Mouse (Mus musculus) ovary, postnatal 14 days (tissue): ENCODE measurements at regions not wholly inside any gene's neighbourhood (a gene's known extent, or its start where the extent isn't known, plus 50 kb on each side); places are given as distances from the start of the nearest gene placed in this dataset.
"Not testable (repeated sequence)": the region's sequence is repeated elsewhere in the genome, so short reads cannot be mapped to it uniquely, and the experiment has no call there.

Experiments
- DNase-seq: peaks from one replicate; pipeline ENCODE4 v3.0.0; 2022; ENCODE audit warnings: low spot score

GRCm38 (mm10) chr15:41283199-41283598, 1149.0 kb downstream of the 9330182O14Rik start:
- DNase-seq: no peak

- no peak for DNase-seq
These were observed 1152.7 kb downstream of the 9330182O14Rik start for GRCm38 (mm10) chr15:41286809-41287413.

- no peak for DNase-seq
These were observed 1163.3 kb downstream of the 9330182O14Rik start for GRCm38 (mm10) chr15:41297419-41297818.

GRCm38 (mm10) chr15:41306638-41307037, 1172.5 kb downstream of the 9330182O14Rik start:
- DNase-seq: no peak

GRCm38 (mm10) chr15:41311728-41312320, 1177.7 kb downstream of the 9330182O14Rik start:
- DNase-seq: no peak

- DNase-seq: no peak
These were observed 1180.8 kb downstream of the 9330182O14Rik start for GRCm38 (mm10) chr15:41314916-41315315.

GRCm38 (mm10) chr15:41325633-41326252, 1191.6 kb downstream of the 9330182O14Rik start:
- DNase-seq: peak; percentile 41

- DNase-seq: no peak
These were observed 1195.1 kb downstream of the 9330182O14Rik start for GRCm38 (mm10) chr15:41329286-41329685.

GRCm38 (mm10) chr15:41330085-41330484, 1195.9 kb downstream of the 9330182O14Rik start:
- no peak for DNase-seq

- DNase-seq: no peak
These were observed 1198.3 kb downstream of the 9330182O14Rik start for GRCm38 (mm10) chr15:41332451-41332850.

- no peak for DNase-seq
These were observed 1199.0 kb downstream of the 9330182O14Rik start for GRCm38 (mm10) chr15:41333165-41333564.

GRCm38 (mm10) chr15:41340621-41341020, 1206.5 kb downstream of the 9330182O14Rik start:
- not testable (repeated sequence) for DNase-seq

- DNase-seq: no peak
These were observed 1211.4 kb downstream of the 9330182O14Rik start for GRCm38 (mm10) chr15:41345554-41345953.

GRCm38 (mm10) chr15:41347221-41347620, 1213.1 kb downstream of the 9330182O14Rik start:
- DNase-seq: no peak

- DNase-seq: no peak
These were observed 1218.0 kb downstream of the 9330182O14Rik start for GRCm38 (mm10) chr15:41352129-41352528.

GRCm38 (mm10) chr15:41359276-41359675, 1225.1 kb downstream of the 9330182O14Rik start:
- DNase-seq: no peak

GRCm38 (mm10) chr15:41374669-41375068, 1240.5 kb downstream of the 9330182O14Rik start:
- DNase-seq: no peak

- no peak for DNase-seq
These were observed 1241.7 kb downstream of the 9330182O14Rik start for GRCm38 (mm10) chr15:41375906-41376305.

GRCm38 (mm10) chr15:41379637-41380036, 1245.5 kb downstream of the 9330182O14Rik start:
- DNase-seq: no peak

GRCm38 (mm10) chr15:41380429-41380828, 1246.3 kb downstream of the 9330182O14Rik start:
- no peak for DNase-seq

- no peak for DNase-seq
These were observed 1256.5 kb downstream of the 9330182O14Rik start for GRCm38 (mm10) chr15:41390699-41391098.
